Mouse (Mus musculus) C2C12 (cell line): ENCODE measurements around the gene Slc20a1. TPM values are rescaled to one million over a fixed set of nuclear protein-coding genes. Genes with fewer than 3 reads are reported as not detected.

Experiments
- H3K27me3 ChIP-seq: one replicate; pipeline ENCODE4 v1.6.1; 2011; ENCODE audit not compliant: control insufficient read depth, insufficient read depth, insufficient read length
- H3K36me3 ChIP-seq: one replicate; pipeline ENCODE4 v1.6.1; 2011; ENCODE audit not compliant: control insufficient read depth, insufficient read depth
- H3K4me3 ChIP-seq: one replicate; pipeline ENCODE4 v1.5.1; 2011; ENCODE audit warnings: mild to moderate bottlenecking, control low read depth; ENCODE audit not compliant: poor library complexity, insufficient read depth, severe bottlenecking
- H3K79me2 ChIP-seq: one replicate; pipeline ENCODE4 v1.6.1; 2011; ENCODE audit not compliant: control insufficient read depth, insufficient read depth
- H3K79me3 ChIP-seq: one replicate; pipeline ENCODE4 v1.6.1; 2011; ENCODE audit warnings: low read depth, control low read depth
- H3ac ChIP-seq: one replicate; pipeline ENCODE3; 2011; ENCODE audit warnings: low read depth; ENCODE audit not compliant: control insufficient read depth, insufficient read length
- CEBPB ChIP-seq: IDR thresholded peaks from one replicate; pipeline ENCODE4 v1.6.1; 2011; ENCODE audit warnings: low read depth, mild to moderate bottlenecking, control low read depth, moderate library complexity
- CTCF ChIP-seq: IDR thresholded peaks from one replicate; pipeline ENCODE4 v1.5.1; 2011; ENCODE audit not compliant: control insufficient read depth, insufficient read depth, insufficient read length
- FOSL1 ChIP-seq: IDR thresholded peaks from one replicate; pipeline ENCODE4 v1.8.0; 2011; ENCODE audit warnings: mild to moderate bottlenecking, low read length; ENCODE audit not compliant: poor library complexity, insufficient read depth, severe bottlenecking
- MAX ChIP-seq: IDR thresholded peaks from one replicate; pipeline ENCODE4 v1.6.1; 2011; ENCODE audit warnings: mild to moderate bottlenecking, control low read depth
- MYOD1 ChIP-seq: IDR thresholded peaks from one replicate; pipeline ENCODE4 v1.6.1; 2011; ENCODE audit warnings: low read depth; ENCODE audit not compliant: control insufficient read depth, insufficient read length
- MYOG ChIP-seq: IDR thresholded peaks from one replicate; pipeline ENCODE4 v1.6.1; 2011; ENCODE audit not compliant: control insufficient read depth, insufficient read length; ENCODE audit errors: extremely low read depth
- USF1 ChIP-seq: IDR thresholded peaks from one replicate; pipeline ENCODE4 v1.6.1; 2011; ENCODE audit warnings: low read depth, mild to moderate bottlenecking, control low read depth, moderate library complexity
- polyA plus RNA-seq: library from polyadenylated mRNA; unstranded; fragments of >200 nt; fragmentation: generic; extraction: Trizol; gene quantifications from one replicate; pipeline ENCODE4 v1.2.1, GENCODE M21; 2012; ENCODE audit warnings: missing spikeins

Gene Slc20a1
- polyA plus RNA-seq, 1 experiment, result 57.4 TPM

- peaks cover 84% of the 10 kb centered on the region for H3K36me3 ChIP-seq
- H3K4me3 ChIP-seq, result no peak overlapping the region
- TF ChIP-seq CEBPB (no peak), MAX (no peak), USF1 (no peak), CTCF (no peak), MYOD1 (no peak), MYOG (no peak), FOSL1 (no peak)
- H3K27me3 ChIP-seq, result no peaks in the 10 kb centered on the region
- no peak overlapping the region for H3ac ChIP-seq
- H3K79me2 ChIP-seq, result peaks cover 34% of the 10 kb centered on the region
- peaks cover 10% of the 10 kb centered on the region for H3K79me3 ChIP-seq
These were observed 11.7 kb downstream of the Slc20a1 start for GRCm38 (mm10) chr2:129210089-129210749.

- Histone ChIP-seq H3K4me3 (no peak overlapping the region), H3K79me2 (peaks cover 30% of the 10 kb centered on the region), H3K79me3 (peaks cover 10% of the 10 kb centered on the region), H3K27me3 (no peaks in the 10 kb centered on the region), H3K36me3 (peaks cover 74% of the 10 kb centered on the region), H3ac (no peak overlapping the region)
- TF ChIP-seq CTCF (no peak), MYOG (no peak), MYOD1 (no peak), USF1 (no peak), FOSL1 (no peak), CEBPB (no peak), MAX (no peak)
These were observed 12.7 kb downstream of the Slc20a1 start for GRCm38 (mm10) chr2:129211255-129211654.

DNA sequence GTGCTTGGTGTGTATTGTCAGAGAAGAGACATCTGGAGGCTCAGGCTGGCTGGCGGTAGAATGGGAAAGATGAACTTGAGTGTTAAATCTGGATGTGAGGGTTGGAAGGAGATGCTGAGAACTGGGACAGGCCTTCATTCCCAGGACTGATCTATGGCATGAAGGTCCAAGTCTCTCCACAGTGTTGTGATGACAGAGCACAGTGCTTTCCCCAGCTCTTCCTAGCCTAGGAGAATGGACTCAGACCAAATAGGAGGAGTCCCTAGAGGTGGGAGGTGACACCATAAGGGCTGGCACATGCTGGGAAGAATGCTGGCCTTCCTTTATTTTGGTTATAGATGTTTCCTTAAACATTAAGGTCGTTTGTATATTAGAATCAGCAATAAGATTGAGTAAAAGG, 13.4 kb downstream of the Slc20a1 start:
- Histone ChIP-seq H3K79me3 (peaks cover 10% of the 10 kb centered on the region), H3K36me3 (peaks cover 67% of the 10 kb centered on the region), H3K79me2 (peaks cover 30% of the 10 kb centered on the region), H3K27me3 (no peaks in the 10 kb centered on the region), H3K4me3 (no peak overlapping the region), H3ac (no peak overlapping the region)
- TF ChIP-seq MAX, result no peak
- no peak for TF ChIP-seq CTCF
- TF ChIP-seq FOSL1, result no peak

- H3K27me3 ChIP-seq, result no peaks in the 10 kb centered on the region
- H3K79me2 ChIP-seq, result peaks cover 24% of the 10 kb centered on the region
- TF ChIP-seq MYOD1 (no peak), CEBPB (no peak), CTCF (no peak), MYOG (no peak), FOSL1 (no peak), USF1 (no peak), MAX (no peak)
- peaks cover 9% of the 10 kb centered on the region for H3K79me3 ChIP-seq
- H3K4me3 ChIP-seq, result no peak overlapping the region
- no peak overlapping the region for H3ac ChIP-seq
- peaks cover 60% of the 10 kb centered on the region for H3K36me3 ChIP-seq
These were observed 14.0 kb downstream of the Slc20a1 start for GRCm38 (mm10) chr2:129212566-129212965.

DNA sequence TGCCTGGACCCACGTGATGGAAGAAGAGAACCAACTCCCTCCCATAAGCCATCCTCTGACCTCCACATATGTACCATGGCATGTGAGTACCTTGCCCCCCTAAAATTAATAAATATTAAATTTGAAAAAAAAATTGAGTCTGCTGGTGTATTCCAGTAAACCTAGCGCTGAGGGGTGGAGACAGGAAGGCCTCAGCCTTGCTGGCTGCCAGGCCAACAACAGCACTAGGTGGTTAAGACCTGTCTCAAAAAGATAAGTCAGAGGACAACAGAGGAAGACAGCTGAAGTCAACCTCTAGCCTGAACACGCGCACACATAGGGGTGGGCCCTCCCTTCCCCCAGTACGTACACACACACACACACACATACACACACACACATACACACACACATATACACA, 16.2 kb downstream of the Slc20a1 start:
- Histone ChIP-seq H3ac (no peak overlapping the region), H3K27me3 (no peaks in the 10 kb centered on the region), H3K79me3 (no peaks in the 10 kb centered on the region), H3K4me3 (no peak overlapping the region), H3K36me3 (peaks cover 38% of the 10 kb centered on the region), H3K79me2 (peaks cover 2% of the 10 kb centered on the region)
- TF ChIP-seq MYOG, result no peak
- TF ChIP-seq USF1, result no peak
- no peak for TF ChIP-seq CTCF
- no peak for TF ChIP-seq FOSL1
- TF ChIP-seq MAX, result no peak
- no peak for TF ChIP-seq MYOD1
- no peak for TF ChIP-seq CEBPB

- H3K27me3 ChIP-seq, result no peaks in the 10 kb centered on the region
- H3K36me3 ChIP-seq, result peaks cover 11% of the 10 kb centered on the region
- H3ac ChIP-seq, result no peak overlapping the region
- no peaks in the 10 kb centered on the region for H3K79me2 ChIP-seq
- TF ChIP-seq MYOG (no peak), CTCF (no peak), MYOD1 (no peak), FOSL1 (no peak), USF1 (no peak), CEBPB (no peak), MAX (no peak)
- H3K79me3 ChIP-seq, result no peaks in the 10 kb centered on the region
- no peak overlapping the region for H3K4me3 ChIP-seq
These were observed 19.1 kb downstream of the Slc20a1 start for GRCm38 (mm10) chr2:129217612-129218185.
